Mouse (Mus musculus) right cerebral cortex, postnatal 10 days (tissue): ENCODE results near the gene Crlf1.
"Not testable (repeated sequence)": the region's sequence is repeated elsewhere in the genome, so short reads cannot be mapped to it uniquely, and the experiment has no call there.

Experiments used
- DNase-seq, 2 experiments: peaks; one replicate each; pipeline ENCODE4 v3.0.0; 2021; ENCODE audit warnings: low spot score in 2 of 2

The Crlf1 gene

DNA sequence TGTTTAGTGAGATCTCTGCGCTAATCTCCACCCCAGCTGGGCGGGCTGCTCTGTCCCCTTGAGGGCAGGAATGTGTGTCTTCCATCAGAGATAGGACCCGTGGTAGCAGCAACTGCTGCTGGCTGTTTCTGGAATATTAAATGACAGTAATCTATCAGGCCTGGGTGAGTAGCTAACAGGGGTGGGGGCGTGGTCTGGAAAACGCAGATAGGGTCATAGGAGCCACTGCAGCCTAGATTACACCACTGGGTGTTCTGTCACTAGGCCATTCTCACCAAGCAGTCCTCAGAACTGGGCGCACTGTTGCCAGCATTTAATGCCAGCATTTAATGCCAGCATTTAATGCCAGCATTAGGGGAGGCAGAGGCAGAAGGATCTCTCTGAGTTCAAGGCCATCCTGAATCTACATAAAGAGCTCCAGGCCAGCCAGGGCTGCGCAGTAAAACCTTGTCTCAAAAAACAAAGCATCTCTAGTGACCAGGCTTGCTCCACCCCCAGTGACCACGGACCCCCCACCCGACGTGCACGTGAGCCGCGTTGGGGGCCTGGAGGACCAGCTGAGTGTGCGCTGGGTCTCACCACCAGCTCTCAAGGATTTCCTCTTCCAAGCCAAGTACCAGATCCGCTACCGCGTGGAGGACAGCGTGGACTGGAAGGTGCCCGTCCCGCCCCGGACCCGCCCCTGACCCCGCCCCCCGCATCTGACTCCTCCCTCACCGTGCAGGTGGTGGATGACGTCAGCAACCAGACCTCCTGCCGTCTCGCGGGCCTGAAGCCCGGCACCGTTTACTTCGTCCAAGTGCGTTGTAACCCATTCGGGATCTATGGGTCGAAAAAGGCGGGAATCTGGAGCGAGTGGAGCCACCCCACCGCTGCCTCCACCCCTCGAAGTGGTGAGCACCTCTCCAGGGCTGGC is 7.7 kb downstream of the Crlf1 start:
- peak in 1 of 2 experiments; percentile 40 for DNase-seq

DNA sequence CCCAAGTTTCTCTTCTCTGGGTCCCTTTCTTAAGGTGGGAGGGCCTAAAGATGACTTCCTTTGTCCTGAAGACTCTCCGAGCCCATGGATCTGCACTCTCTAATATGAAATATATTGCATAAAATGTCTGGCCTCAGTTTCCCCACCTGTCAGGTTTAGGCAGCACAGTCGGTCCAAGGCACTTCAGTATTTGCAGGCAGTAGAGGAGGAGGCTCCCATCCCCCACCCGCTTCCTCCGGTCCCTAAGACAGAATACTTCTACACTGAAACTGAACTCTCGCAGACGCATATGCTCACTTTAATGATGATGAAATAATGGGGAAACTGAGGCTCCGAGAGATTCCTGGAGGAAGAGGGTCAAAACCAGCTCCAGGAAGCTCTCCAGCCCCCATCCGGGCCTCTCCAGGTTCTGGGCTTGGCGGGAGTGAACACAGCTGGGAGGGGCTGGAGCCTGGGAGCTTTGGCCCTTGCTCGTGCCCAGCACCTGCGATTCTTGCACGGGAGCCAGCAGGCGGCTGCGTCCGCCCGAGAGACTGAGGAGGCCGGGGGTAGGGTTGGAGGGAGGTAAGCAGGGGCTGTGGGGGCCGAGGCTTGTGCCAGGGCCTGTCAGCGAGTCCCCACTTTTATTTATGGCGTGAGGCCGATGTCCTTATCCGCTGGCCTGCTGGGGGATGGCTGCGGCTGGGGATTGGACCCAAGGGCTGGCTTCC is 9.0 kb downstream of the Crlf1 start:
- DNase-seq = peak; percentile 58 to 59

- no peak for DNase-seq
Observed at GRCm38 (mm10) chr8:70502540-70502939, 9.6 kb downstream of the Crlf1 start.

GRCm38 (mm10) chr8:70503062-70503750 is 10.2 kb downstream of the Crlf1 start:
- DNase-seq = peak; percentile 59 to 69

- DNase-seq = peak; percentile 78
Observed at GRCm38 (mm10) chr8:70504291-70504716, 11.3 kb downstream of the Crlf1 start.

- peak; percentile 84 to 87 for DNase-seq
Observed at GRCm38 (mm10) chr8:70504851-70505250, 11.9 kb downstream of the Crlf1 start.

DNA sequence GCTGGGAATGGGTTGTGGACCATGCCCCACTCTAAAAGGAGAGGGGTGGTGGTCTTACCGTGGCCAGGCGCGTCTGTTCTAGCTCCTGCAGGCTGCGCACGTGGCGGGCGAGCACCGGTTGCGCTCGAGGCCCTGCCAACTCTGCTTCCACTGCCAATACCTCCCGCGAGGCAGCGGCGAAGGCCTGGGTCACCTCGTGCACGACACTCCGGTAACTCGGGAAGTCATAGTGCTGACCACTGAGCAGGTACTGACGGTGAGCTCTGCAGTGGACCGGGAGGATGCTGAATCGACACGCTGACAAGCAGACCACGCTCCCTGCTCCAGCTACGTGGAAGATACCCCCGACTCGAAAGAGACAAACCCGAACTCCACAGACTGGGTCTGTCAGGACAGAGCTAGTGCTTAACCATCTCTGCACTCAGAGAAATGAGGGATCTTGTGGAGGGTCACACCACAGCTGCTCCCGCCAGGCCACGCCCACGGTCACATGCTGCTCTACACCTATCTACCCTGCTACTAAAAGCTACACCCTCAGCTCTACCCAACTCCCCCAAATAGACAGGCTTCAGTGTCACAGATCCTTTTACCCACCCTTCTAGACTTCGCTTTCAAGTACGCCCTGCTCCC is 12.9 kb downstream of the Crlf1 start:
- peak; percentile 55 for DNase-seq

DNA sequence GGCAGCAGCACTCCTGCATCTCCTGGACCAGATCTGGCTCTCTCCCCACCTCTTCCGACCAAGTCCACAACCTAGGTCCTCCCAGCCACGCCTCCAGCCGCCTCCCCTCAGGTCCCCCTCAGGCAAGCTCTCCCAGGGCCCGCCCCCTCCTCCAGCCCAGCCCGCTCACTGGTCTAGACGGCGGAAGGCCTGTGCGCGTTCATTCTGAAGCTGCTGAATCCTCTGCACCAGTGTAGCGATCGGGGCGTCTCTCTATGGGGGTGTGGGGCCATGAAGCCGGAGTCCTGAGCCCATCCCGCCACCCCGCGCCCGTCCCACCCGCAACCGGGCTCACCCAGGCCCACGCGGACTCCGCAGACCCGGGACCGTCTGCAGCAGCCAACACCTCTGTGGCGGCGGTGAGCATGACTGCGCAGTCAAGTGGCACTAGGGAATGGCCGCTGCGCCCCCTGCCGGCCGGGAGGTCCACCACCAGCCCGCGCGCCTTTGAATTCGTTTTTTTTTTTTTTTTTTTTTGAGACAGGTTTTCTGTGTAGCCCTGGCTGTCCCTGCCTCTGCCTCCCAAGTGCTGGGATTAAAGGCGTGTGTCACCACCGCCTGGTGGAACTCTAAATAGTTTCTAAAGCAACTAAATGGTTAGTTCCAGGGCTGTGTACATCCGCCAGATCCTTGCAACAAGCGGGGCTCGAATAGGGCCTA is 13.5 kb downstream of the Crlf1 start, which contains the start of gene Rex1bd:
Rex1bd (minus strand) TSS at position 425 of the 699 bp plus-strand sequence.
- peak; percentile 94 to 95 for DNase-seq

DNA sequence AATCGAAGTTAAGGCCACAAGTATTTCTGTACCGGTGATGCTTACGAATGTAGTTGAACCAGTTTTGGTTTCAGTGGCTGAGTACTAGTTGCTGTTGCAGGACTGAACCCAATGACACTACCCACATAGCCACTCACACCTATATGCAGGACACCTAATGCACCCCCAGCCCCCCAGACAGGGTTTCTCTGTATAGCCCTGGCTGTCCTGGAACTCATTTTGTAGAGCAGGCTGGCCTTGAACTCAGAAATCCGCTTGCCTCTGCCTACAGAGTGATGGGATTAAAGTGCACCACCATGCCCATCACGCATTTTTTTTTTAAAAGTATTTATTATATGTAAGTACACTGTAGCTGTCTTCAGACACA is 14.1 kb downstream of the Crlf1 start:
- no peak for DNase-seq

DNA sequence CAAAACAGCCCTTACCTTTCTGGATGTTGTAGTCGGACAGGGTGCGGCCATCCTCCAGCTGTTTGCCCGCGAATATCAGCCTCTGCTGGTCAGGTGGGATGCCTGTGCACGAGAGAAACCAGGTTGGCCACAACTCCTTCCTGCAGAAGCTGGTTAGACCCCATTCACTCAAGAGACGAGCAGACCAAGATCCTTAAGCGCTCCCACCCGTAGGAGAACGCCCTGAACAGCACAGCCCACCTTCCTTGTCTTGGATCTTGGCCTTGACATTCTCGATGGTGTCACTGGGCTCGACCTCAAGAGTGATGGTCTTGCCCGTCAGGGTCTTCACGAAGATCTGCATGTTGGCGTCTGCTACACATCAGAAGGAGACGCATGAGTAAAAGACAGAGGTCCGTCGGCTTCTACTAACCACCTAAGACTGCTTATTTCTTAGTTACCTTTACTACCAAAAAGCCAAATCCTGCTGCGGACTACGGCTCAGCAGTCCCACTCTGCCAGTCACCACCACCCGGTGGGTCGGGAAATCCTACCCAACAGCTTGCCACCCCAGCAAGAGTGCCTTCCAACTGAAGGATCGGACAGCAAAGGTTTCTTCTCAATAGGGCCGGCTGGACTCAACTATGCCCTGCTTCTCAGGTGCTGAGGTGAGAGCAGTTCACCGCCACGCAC is 16.5 kb downstream of the Crlf1 start:
- peak in 1 of 2 experiments; percentile 33 for DNase-seq

DNA sequence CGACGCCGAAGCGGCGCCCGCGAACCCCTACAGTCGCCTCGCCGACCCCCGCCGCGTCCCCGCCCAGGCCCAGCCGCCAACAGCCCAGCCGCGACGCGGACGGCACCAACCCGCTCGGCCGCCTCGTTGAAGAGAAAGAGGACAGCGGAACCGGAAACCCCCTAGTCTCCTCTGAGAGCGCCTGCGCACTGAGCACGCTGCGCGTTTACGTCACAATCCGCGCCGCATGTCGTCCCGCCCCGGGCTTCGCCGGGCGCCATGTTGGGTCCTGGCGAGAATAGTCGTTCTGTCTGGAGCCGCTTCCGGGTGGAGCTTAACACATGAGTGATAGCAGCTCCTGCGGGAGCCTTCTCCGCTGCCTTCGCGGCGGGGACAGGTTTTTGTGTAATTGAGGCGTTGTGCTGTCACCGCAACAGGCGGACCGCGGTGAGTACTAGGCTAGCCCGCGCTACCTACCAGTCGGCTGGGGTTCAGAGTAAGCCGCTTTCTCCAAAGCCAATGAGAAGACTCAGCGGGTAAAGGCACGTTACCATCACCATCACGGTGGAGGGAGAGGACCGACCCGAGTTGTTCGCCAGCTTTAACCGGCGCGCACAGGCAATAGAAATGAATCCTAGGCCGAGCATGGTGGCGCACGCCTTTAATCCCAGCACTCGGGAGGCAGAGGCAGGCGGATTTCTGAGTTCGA is 17.4 kb downstream of the Crlf1 start, which contains the start of gene Uba52:
Uba52 (minus strand) TSS at position 574 of the 688 bp plus-strand sequence.
- DNase-seq = peak; percentile 98 to 99

GRCm38 (mm10) chr8:70511174-70511573 is 18.2 kb downstream of the Crlf1 start:
- DNase-seq = not testable (repeated sequence)

GRCm38 (mm10) chr8:70511770-70512169 is 18.8 kb downstream of the Crlf1 start:
- no peak for DNase-seq

DNA sequence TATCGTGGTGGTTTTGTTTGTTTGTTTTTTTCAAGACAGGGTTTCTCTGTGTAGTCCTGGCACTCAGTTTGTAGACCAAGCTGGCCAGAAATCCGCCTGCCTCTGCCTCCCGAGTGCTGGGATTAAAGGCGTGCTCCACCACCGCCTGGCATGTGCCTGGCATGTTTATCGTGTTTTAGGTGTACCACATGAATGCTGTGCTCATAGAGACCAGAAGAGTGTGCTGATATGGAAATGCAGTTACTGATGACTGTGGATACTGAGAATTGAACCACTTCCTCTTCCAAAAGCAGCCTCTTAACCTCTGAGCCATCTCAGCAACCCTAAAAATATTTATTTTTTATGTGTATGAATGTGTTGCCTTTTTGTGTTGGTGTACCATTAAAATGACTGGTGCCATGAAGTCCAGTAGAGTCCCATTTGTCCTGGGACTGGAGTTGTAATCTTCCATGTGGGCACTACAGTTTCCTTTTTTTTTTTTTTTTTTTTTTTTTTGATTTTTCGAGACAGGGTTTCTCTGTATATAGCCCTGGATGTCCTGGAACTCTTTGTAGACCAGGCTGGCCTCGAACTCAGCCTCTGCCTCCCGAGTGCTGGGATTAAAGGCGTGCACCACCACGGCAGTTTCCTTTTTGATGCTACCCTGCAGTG is 19.4 kb downstream of the Crlf1 start:
- no peak for DNase-seq

GRCm38 (mm10) chr8:70513441-70513840 is 20.5 kb downstream of the Crlf1 start:
- peak in 1 of 2 experiments; percentile 61 for DNase-seq

GRCm38 (mm10) chr8:70517940-70518643 is 25.1 kb downstream of the Crlf1 start:
- DNase-seq = no peak

- DNase-seq = no peak
Observed at GRCm38 (mm10) chr8:70519043-70519442, 26.1 kb downstream of the Crlf1 start.

- no peak for DNase-seq
Observed at GRCm38 (mm10) chr8:70519606-70520005, 26.6 kb downstream of the Crlf1 start.
